7 mouse cellular contexts compared by ENCODE assay signal in genomic region chr17:24488186-24488661, GRCm38 (mm10). TPM values are rescaled to one million over a fixed set of nuclear protein-coding genes. Genes with fewer than 3 reads are reported as not detected.
DNase-seq lines count a peak whose midpoint lies in the region; ATAC-seq and TF ChIP-seq lines count a peak whose summit lies in the region.

Gene Caskin1, plus strand, starts transcription at chr17:24488601.

- no peaks in the 10 kb centered on the region for H3K36me3 ChIP-seq in forebrain, postnatal 0 days (ENCODE audit: insufficient read depth)
- H3K36me3 ChIP-seq in midbrain, postnatal 0 days (ENCODE audit: insufficient read depth, low read length): no peaks in the 10 kb centered on the region

- 2% methylated on average over 45 of the region's 45 CpGs for WGBS in lung, adult 2 months
- under 1% methylated on average over 30 of the region's 45 CpGs for WGBS in forebrain, postnatal 0 days
- WGBS in midbrain, postnatal 0 days: under 1% methylated on average over 38 of the region's 45 CpGs

- H3K27me3 ChIP-seq in forebrain, postnatal 0 days (ENCODE audit: insufficient read depth, low read length): no peaks in the 10 kb centered on the region
- no peaks in the 10 kb centered on the region for H3K27me3 ChIP-seq in midbrain, postnatal 0 days (ENCODE audit: insufficient read depth, low read length)

- intact Hi-C loops in left cerebral cortex, postnatal 4 days (cut with DNase I): no loop called here

- H3K27ac ChIP-seq in forebrain, postnatal 0 days (ENCODE audit: low read depth, low read length): peak within 1 kb of the TSS; percentile 94
- peak within 1 kb of the TSS; percentile 98 for H3K27ac ChIP-seq in midbrain, postnatal 0 days (ENCODE audit: low read depth, low read length)

- no peaks in the 10 kb centered on the region for H3K9me3 ChIP-seq in forebrain, postnatal 0 days (ENCODE audit: low read length)
- H3K9me3 ChIP-seq in midbrain, postnatal 0 days (ENCODE audit: low read length): no peaks in the 10 kb centered on the region

- peak within 1 kb of the TSS; percentile 88 for H3K4me2 ChIP-seq in forebrain, postnatal 0 days (ENCODE audit: low read depth)
- peak within 1 kb of the TSS; percentile 84 for H3K4me2 ChIP-seq in midbrain, postnatal 0 days (ENCODE audit: low read depth, low read length, poor library complexity, severe bottlenecking)

- H3K4me3 ChIP-seq in lung, adult 2 months (replicated peaks; ENCODE audit: extremely low read depth, low read depth, low read length): peak within 1 kb of the TSS; percentile 56
- peak within 1 kb of the TSS; percentile 82 for H3K4me3 ChIP-seq in forebrain, postnatal 0 days (ENCODE audit: low read depth, low read length)
- H3K4me3 ChIP-seq in midbrain, postnatal 0 days (ENCODE audit: low read depth, low read length): peak within 1 kb of the TSS; percentile 93

- no peak for TF ChIP-seq CTCF in lung, adult 2 months (IDR thresholded peaks at IDR 0.05; ENCODE audit: insufficient read depth, low read length)
- no peak for TF ChIP-seq CTCF in forebrain, postnatal 0 days (IDR thresholded peaks at IDR 0.05; ENCODE audit: low read depth)
- TF ChIP-seq CTCF in midbrain, postnatal 0 days (IDR thresholded peaks at IDR 0.05): no peak

- ATAC-seq in cerebellum, adult (ENCODE audit: insufficient number of reproducible peaks, low FRiP score, low TSS enrichment): peak; percentile 66
- ATAC-seq in forebrain, postnatal 0 days: peak; percentile 62
- peak; percentile 69 for ATAC-seq in midbrain, postnatal 0 days (ENCODE audit: low FRiP score)

- H3K9ac ChIP-seq in forebrain, postnatal 0 days: peak within 1 kb of the TSS; percentile 94
- H3K9ac ChIP-seq in midbrain, postnatal 0 days (replicated peaks; ENCODE audit: low read length, poor library complexity, severe bottlenecking): peak within 1 kb of the TSS; percentile 99

- TF ChIP-seq POLR2A in lung, adult 2 months (IDR thresholded peaks at IDR 0.05; ENCODE audit: borderline replicate concordance, extremely low read depth, low read depth, low read length): no peak

- no peaks in the 10 kb centered on the region for H3K4me1 ChIP-seq in lung, adult 2 months (ENCODE audit: control insufficient read depth, insufficient read depth, low read length)
- H3K4me1 ChIP-seq in forebrain, postnatal 0 days (ENCODE audit: insufficient read depth): peaks cover 18% of the 10 kb centered on the region
- peaks cover 17% of the 10 kb centered on the region for H3K4me1 ChIP-seq in midbrain, postnatal 0 days (ENCODE audit: insufficient read depth, low read length)

- peak; percentile 22 for DNase-seq in lung, adult 2 months
- DNase-seq in lung, postnatal 25 days (ENCODE audit: low spot score): no peak
- DNase-seq in forebrain, postnatal 0 days: peak; percentile 64
- DNase-seq in left cerebral cortex, postnatal 4 days: peak; percentile 61
- peak; percentile 67 for DNase-seq in midbrain, postnatal 0 days (ENCODE audit: low spot score)
- DNase-seq in urinary bladder, adult 2 months (ENCODE audit: low spot score): no peak

RNA-seq across cellular contexts. Expression of gene Caskin1, which starts in this region (rescaled TPM):
- 1.7 and 2.1 TPM in 2 replicates for polyA plus RNA-seq in lung, adult 2 months (2012; rRNA removed)
- total RNA-seq in forebrain, postnatal 0 days (2014; rRNA removed): 90.0 and 113 TPM in 2 replicates
- polyA plus RNA-seq in forebrain, postnatal 0 days (2015; fragmentation: Nextera tagmentation; extraction: Ambion mirVana): 14.9 and 25.3 TPM in 2 replicates
- 100 to 1,000 TPM; 158 to 180 TPM for total RNA-seq in left cerebral cortex, postnatal 4 days (2021)
- total RNA-seq in midbrain, postnatal 0 days (2014; rRNA removed): 151 and 153 TPM in 2 replicates
- 43.9 and 47.5 TPM in 2 replicates for polyA plus RNA-seq in midbrain, postnatal 0 days (2015; fragmentation: Nextera tagmentation; extraction: Ambion mirVana)
- polyA plus RNA-seq in urinary bladder, adult 2 months (2012; rRNA removed): 0.76 and 1.1 TPM in 2 replicates

Comparison
In these comparisons a context has a peak if more than half of its experiments do, and no peak if none do; other contexts are left out.
1. DNase-seq: peak in lung, adult 2 months (single experiment), forebrain, postnatal 0 days (single experiment), left cerebral cortex, postnatal 4 days (single experiment) and midbrain, postnatal 0 days (single experiment); none in lung, postnatal 25 days (single experiment) and urinary bladder, adult 2 months (single experiment).
2. Peak in every context shown above with its lines, with median percentiles within 50 percentile points of each other: H3K4me3 ChIP-seq and ATAC-seq.